Mouse (Mus musculus) layer of hippocampus, adult 9-10 months (tissue): ENCODE data around the gene Dusp16.

ENCODE experiments used
- DNase-seq: peaks from one replicate; pipeline ENCODE4 v3.0.0; 2022; ENCODE audit warnings: low spot score

Gene Dusp16

GRCm38 (mm10) chr6:134792141-134793045, at the start of gene Dusp16:
Dusp16 (minus strand) TSS chr6:134792625.
- DNase-seq, result peak; percentile 88

- no peak for DNase-seq
Observed at GRCm38 (mm10) chr6:134840346-134840745, 47.9 kb upstream of the Dusp16 start.

DNA sequence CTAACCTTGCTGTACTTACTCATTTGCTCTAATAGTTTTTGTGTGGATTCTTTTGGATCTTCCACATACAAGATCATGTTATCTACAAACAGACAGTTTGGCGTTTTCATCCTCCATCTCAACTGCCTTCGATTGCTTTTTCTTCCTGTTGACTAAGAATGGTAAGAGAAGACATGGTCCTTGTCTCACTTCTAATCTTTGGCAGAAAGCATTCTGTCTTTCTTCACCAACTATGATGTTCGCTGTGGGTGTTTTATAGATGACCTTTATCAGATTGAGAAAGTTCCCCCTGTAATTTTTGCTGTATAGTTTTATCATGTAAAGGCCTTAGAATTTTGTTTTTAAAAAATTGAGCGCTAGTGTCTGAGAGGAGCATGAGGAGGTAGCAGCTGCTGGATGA, 45.7 kb upstream of the Dusp16 start:
- no peak for DNase-seq

- DNase-seq, result no peak
Observed at GRCm38 (mm10) chr6:134834585-134835251, 42.3 kb upstream of the Dusp16 start.

DNA sequence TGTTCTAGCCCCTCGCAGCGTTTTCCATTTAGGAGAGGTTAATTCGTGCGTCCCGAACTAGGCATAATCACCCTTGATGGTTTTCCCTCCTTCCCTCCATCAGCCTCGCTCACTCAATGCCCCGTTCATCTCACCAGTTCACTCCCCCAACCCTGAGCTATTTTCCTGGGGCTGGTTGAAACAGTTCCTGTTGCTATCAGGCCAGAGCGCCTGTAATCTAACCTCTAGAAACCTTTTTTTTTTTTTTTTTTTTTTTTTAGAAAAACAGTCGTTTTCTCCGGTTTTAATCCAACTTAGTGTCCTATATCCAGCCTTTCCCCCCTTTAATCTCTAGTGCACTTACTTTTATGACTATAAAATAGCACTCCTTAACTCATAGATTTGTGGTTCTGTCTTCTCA, 38.4 kb upstream of the Dusp16 start:
- DNase-seq, result no peak

DNA sequence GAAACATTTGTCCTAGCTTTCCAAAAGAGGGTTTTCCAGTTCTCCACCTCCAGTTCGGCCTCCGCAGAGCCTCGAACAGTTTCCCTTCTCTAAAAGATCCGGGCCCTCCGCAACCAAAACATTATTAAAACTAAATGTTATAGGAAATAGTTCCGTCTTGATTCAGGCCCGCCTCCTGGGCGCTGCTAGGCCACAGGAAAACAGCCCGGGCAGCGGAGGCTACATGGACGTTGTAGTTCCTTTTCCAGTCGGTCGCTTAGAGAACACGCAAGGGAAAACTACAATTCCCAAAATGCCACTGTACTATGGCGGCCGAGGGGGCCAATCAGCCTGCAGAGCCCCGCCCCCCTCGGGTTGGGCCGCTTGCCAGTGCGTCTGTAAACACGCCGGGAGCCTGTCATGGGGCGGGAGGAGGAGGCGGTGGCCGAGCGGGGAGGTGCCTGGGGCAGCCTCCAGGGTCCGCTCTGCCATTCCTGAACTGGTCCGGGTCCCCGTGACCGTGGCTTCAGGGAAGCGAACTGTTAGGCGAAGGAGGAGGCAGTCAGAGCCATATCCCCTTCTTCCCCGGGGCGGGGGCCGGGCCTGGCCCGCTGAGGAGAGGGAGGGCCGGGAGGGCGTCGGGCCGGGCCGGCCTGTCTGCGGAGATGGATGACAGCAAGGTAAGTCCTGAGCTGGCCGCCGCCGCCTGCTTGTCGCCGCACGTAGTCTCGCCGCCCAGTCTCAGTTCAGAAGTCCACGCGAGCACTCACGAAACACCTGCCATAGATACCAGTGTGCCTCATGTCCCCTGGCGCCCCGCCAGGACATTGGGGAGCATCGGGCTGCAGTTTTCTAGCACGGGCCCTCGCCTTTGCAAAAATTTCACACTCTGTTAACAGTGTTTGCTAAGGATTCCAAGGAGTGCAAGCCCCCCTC, 37.6 kb upstream of the Dusp16 start, which contains the start of gene Crebl2:
TSS of gene Crebl2 (plus strand) at position 369 of the 915 bp plus-strand sequence.
- peak; percentile 99 for DNase-seq

GRCm38 (mm10) chr6:134822844-134823243, 30.4 kb upstream of the Dusp16 start:
- DNase-seq, result no peak

DNA sequence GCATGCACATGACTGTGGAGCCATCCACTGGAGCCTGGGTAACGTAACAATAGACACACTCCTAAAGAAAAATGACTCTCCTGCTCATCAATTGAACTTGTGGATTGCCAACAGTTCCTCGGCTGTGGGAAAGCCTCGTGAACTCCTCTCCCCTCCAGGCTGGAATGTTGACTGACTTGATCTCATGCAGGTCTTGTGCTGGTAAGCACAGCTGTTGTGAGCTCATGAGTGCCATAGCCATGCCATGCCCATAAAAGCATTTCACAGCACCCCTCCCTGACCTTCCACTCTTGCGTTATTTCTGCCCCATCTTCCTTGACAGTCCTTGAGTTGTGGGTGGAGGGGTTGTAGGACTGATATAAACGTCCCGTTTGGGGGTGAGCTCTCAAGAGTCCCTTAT, 28.0 kb upstream of the Dusp16 start:
- DNase-seq, result no peak

DNA sequence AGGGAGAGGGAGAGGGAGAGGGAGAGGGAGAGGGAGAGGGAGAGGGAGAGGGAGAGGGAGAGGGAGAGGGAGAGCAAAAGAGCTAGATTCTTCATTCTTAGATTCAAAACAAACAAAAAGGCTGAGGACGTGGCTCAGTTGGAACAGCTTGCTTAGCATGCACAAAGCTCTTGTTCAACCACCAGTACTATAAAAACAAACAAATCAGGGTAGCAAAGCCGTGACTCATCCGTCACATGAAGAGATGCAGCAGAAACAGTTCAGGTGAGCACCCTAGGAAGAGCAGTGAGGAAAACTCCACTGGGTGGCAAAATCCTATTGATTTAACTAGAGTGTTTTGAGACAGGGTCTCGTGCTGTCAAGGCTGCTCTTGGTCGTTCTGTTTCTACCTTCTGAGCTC, 27.3 kb upstream of the Dusp16 start:
- no peak for DNase-seq

DNA sequence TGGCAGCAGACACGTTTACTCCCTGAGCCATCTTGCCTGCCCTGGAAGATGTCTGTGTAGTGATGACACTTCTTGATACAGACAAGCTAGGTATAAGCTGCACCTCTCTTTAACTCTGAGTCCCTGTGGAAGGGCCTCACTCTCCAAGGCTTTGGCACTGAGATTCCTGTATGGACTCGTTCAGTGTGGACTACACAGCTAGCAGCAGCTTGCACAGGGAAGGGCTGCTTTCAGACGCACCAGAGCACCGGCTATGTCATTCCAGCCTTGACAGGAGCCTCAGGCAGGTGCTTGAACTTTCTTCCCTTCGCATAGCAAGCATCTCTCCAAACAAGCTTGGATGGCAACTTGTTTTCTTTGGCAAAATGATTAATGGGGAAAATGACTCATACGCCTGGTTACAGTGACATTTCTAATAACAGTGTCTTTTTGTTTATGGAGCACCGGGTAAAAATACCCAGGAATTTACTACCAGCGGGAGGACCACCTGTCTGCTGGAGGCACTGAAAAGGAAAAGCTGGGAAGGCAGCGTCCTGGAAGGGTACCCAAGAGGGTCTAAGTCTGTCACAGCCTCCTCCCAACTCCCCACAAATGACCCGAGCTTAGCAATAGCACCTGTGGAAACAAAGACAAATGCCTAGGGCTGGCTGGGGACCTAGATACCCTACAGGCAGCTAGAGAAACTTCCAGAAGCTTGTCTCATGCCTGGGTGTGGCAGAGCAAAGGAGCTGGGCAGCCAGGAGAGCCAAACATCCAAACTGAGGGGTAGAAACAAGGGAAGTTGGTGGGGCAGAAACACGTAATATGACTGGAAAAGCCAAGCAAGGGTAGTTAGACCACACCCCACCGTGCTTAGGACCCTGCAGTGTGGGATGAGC, 24.9 kb upstream of the Dusp16 start:
- no peak for DNase-seq

DNA sequence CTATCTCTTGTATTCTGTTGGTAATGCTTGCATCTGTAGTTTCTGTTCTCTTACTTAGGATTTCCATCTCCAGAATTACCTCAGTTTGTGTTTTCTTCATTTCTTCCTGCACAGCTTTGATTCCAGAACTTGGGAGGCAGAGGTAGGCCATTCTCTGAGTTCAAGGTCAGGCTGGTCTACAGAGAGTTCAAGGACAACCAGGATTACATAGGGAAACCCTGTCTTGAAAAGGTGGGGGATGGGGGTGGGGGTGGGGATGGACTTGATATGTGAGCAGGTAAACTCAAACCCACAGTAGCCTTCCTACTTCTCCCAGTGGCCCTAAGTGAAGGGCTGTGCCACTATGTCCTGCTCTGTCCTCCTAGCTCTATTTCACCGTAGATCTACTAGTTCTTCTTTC, 20.6 kb upstream of the Dusp16 start:
- DNase-seq, result no peak

DNA sequence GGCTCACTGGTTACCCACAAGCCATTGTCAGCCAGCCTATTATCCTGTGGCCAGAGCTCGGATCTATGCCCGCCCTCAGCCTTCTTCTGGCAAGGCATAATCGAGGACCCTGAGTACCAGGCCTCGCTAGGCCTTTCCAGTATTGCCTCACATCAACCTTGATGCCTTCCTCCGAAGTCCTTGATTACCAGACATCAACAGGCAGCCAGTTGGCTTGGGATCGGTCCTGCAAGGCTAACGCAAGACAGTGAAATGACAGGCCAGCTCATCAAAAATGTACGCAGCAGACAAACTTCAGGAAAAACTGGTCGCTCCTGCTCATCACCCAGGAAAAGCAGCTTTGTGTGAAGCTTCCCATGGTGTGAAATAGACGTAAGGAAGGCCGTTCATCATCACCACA, 15.4 kb upstream of the Dusp16 start:
- no peak for DNase-seq

DNA sequence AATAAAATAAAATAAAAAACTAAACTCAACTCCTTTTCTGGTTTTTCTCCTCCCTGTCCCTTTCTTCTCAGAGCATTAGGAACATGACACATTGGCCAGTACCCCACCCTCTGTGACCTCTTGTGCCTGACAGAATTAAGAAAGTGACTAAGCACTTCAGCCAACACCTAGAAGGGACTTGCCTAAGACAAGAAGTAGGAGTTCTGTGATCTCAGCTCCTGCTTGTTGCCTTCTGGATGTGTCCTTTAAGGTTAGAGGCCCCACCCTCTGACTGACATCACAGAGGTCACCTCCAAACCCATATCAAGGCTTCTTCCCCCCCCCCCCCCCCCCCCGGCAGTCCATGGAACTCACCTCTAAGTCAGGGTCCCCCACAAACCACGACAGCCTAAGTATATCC, 14.7 kb upstream of the Dusp16 start:
- DNase-seq, result no peak

- no peak for DNase-seq
Observed at GRCm38 (mm10) chr6:134806130-134806529, 13.7 kb upstream of the Dusp16 start.

GRCm38 (mm10) chr6:134804736-134805277, 12.4 kb upstream of the Dusp16 start:
- no peak for DNase-seq

- DNase-seq, result no peak
Observed at GRCm38 (mm10) chr6:134802641-134803043, 10.2 kb upstream of the Dusp16 start.

DNA sequence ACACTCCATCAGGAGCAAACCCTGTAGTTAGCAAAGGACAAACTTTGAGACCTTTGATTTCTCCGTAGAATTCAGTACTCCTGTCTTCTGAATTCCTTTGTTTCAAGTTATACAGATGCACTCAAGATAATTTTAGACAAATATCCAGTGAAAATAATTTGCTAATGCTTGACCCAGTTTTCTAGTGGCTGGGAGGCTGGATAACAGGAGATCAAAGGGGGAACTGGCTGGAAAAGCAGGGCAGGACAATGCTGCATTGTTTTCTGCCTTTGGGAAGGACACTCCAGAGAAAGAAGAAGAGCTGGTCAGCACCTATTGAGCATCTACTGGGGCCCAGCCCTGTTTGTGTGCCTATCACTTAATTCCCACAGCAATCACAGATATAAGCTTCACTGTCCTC, 9.1 kb upstream of the Dusp16 start:
- no peak for DNase-seq

DNA sequence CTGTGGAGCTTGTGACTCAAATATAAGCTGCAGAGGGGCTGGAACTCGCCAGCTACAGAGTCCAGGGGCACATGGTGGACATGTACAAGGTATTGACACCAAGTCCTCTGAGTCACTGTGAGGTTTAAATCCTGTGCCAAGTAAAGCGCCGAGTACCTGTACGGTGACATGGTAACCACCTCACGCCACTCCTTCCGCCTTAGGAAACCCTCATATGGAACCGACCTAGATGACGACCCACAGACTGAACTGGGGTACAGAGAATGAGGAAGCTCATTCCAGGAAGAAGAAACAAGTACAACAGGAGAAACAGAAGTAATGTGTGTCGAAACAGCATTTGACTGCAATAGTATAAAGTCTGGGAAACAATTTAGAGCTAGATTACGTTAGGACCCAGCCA, 3.9 kb upstream of the Dusp16 start:
- no peak for DNase-seq

DNA sequence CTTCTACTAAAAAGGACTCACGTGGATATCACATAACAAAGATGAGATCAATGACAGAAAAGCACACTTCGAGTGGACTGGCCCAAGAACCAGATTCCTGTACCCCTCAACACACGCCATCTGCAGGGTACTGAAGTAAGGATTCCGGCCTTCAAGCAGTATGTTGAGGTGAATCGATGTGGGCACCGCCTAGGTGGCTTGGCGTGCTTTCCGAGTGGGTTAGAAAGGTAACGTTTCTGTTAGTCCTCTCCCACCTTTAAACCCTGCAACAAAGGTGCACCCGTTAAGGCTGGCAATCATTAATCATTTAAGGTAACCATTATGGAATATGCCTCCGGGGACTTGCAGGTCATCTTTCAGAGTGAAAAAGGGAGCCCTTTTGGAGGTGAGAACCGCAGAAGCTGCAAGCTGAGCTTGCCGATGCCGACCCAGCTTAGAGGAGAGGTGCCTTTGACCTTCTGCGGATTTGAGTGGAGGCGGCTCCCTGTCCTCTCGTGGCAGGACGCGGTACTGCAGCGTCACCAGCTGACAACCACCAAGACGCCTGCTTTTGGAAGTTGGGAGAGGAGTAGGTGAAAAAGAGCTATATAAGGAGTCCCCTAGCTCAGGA, 1.6 kb upstream of the Dusp16 start:
- DNase-seq, result peak; percentile 55

DNA sequence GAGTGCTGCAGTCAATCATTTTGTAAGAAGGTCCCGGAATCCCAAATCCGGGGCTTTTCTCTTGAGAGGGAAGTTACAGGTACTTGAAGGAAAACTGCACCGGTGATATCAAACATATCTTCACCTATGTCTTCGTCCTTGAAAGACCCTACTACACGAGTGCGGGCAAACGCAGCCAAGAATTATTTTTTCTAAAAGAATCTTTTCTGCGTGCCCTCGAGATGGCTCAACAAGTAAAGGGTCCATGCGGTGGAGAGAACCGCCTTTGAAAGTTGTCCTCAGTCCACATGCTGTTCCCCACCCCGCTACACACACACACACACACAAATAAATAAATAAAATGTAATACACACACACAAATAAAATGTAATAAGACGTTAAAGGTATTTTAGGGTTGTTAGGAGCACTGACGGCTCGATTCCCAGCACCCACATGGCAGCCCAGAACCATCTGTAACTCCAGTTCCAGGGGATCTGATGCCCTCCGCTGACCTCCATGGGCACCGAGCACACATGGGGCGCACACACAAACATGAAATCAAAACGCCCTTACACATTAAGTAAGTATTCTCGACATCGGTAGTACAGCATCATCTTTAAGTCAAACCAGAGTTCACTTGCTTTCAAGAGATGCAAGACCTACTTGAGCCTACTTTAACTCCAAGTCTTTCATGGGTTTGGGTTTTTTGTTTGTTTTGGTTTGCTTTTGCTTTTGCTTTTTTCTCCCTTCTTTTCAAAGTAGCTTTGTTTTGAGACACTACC, 801 bp upstream of the Dusp16 start:
- DNase-seq, result no peak
